Mouse (Mus musculus): ENCODE results near the gene Tspan3.

- TF ChIP-seq CTCF (IDR thresholded peaks at IDR 0.05; ENCODE audit: extremely low read depth, insufficient read length, insufficient replicate concordance, low read depth, low read length) (no peak), POLR2A (IDR thresholded peaks at IDR 0.05; ENCODE audit: low read depth, low read length) (no peak)
Observed at GRCm38 (mm10) chr9:56204316-56204715, 39.0 kb upstream of the Tspan3 start.

Measured in small intestine, adult 2 months (tissue).